Mouse (Mus musculus) spleen, adult 18-20 months (tissue): ENCODE measurements around the gene Mmp23.

Experiments
- DNase-seq, 2 experiments: peaks; one replicate each; pipeline ENCODE4 v3.0.0; 2022; ENCODE audit warnings: mixed read lengths in 2 of 2

The Mmp23 gene

GRCm38 (mm10) chr4:155601091-155601996, 51.8 kb downstream of the Mmp23 start, which contains the start of gene Slc35e2:
Slc35e2 (plus strand) TSS chr4:155601416.
- DNase-seq: peak; percentile 86 to 87
